Mouse (Mus musculus): ENCODE data around the gene F2r.

DNA sequence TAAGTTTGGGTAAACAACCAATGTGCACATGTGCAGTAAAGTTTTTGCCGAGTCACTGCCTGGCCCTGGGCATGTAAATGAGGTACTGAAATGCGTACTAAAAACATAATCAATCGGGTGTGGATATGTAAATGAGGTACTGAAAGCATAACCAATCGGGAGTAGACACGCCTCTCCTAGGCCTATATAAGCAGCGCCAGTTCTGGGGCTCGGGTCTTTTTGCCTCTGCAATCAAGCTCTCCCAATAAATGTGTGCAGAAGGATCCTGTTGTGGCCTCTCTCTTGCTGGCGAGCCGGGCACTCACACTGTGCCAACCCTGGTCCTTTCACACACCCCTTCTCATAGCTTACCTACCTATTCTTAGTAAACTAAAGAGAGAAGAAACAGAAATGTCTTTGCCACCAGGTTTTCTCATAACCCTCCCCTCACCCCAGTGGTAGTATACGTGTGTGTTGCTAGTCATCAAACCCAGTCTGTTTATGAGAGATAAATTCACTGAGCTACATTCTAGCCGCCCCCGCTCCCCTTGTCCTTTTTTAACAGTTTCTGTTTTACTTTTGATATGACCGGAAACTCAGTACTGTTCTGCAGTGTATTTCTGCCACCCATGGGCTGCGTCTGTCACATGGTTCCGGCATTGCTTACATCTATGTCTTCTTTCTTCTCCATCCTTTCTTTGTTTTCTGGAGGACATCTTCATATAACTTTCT lies 51.3 kb downstream of the F2r start:
- TF ChIP-seq CTCF (IDR thresholded peaks at IDR 0.05; ENCODE audit: control insufficient read depth, insufficient read depth, insufficient read length) (no peak), MYOD1 (IDR thresholded peaks at IDR 0.05; ENCODE audit: control insufficient read depth, insufficient read length, low read depth) (no peak), MAX (IDR thresholded peaks at IDR 0.05) (no peak)
